Mouse (Mus musculus) midbrain, embryonic 14.5 days (tissue): ENCODE data around the gene Clcnka. TPM values are rescaled to one million over a fixed set of nuclear protein-coding genes. Genes with fewer than 3 reads are reported as not detected.

Experiments
- ATAC-seq: fragments of 200-750 bp; cut with Nextera tagmentation; 2 replicates; pipeline ENCODE4 v1.8.0; 2017; ENCODE audit warnings: moderate number of reproducible peaks, moderate library complexity; ENCODE audit not compliant: low FRiP score, low TSS enrichment
- DNase-seq: peaks from one replicate; pipeline ENCODE4 v3.0.0-alpha.2; 2015
- H3K27ac ChIP-seq: fragments of 300-500 bp; sonication (generic); replicated peaks from 2 replicates; pipeline ENCODE4 v1.5.1; 2014; ENCODE audit warnings: mild to moderate bottlenecking, low read depth, low read length, moderate library complexity
- H3K27me3 ChIP-seq: fragments of 300-500 bp; sonication (generic); 2 replicates; pipeline ENCODE4 v1.6.1; 2014; ENCODE audit warnings: low read length, control low read depth, mixed read lengths; ENCODE audit not compliant: control insufficient read depth, insufficient read depth
- H3K36me3 ChIP-seq: fragments of 300-500 bp; sonication (generic); 2 replicates; pipeline ENCODE4 v1.6.1; 2014; ENCODE audit warnings: low read length, control low read depth; ENCODE audit not compliant: control insufficient read depth, insufficient read depth
- H3K4me1 ChIP-seq: fragments of 300-500 bp; sonication (generic); 2 replicates; pipeline ENCODE4 v1.6.1; 2014; ENCODE audit warnings: mild to moderate bottlenecking, antibody characterized with exemption, low read length, control low read depth; ENCODE audit not compliant: control insufficient read depth, insufficient read depth
- H3K4me2 ChIP-seq: fragments of 300-500 bp; sonication (generic); 2 replicates; pipeline ENCODE4 v1.6.1; 2014; ENCODE audit warnings: mild to moderate bottlenecking, low read length, moderate library complexity
- H3K4me3 ChIP-seq: fragments of 300-500 bp; sonication (generic); replicated peaks from 2 replicates; pipeline ENCODE4 v1.5.1; 2014; ENCODE audit warnings: low read depth, low read length
- H3K9ac ChIP-seq: fragments of 300-500 bp; sonication (generic); replicated peaks from 2 replicates; pipeline ENCODE4 v1.6.1; 2014; ENCODE audit warnings: mild to moderate bottlenecking, low read length, moderate library complexity
- H3K9me3 ChIP-seq: fragments of 300-500 bp; sonication (generic); 2 replicates; pipeline ENCODE4 v1.6.1; 2016; ENCODE audit warnings: low read length, control low read depth, mixed read lengths; ENCODE audit not compliant: control insufficient read depth
- WGBS: fragments of 180-500 bp; shearing (Covaris S2); extraction: QIAGEN DNeasy Blood & Tissue Kit; methylation state at CpG from one replicate; pipeline ENCODE4 v1.1.7; 2014; 5-methylcytosine and 5-hydroxymethylcytosine counted together
- microRNA-seq: library from miRNA; unstranded; fragments of <30 nt; microRNA quantifications from one replicate; pipeline ENCODE4, GENCODE M21; 2016
- polyA plus RNA-seq: library from polyadenylated mRNA; unstranded; fragments of >200 nt; fragmentation: Nextera tagmentation; extraction: Ambion mirVana; gene quantifications from 2 replicates; pipeline ENCODE4 v1.2.1, GENCODE M21; 2014

Clcnka gene
- polyA plus RNA-seq, 1 experiment from 2014 or later: 0.11 TPM

- Histone ChIP-seq H3K27ac (no peak overlapping the region), H3K4me2 (no peak overlapping the region), H3K9ac (no peak overlapping the region), H3K9me3 (no peaks in the 10 kb centered on the region), H3K27me3 (no peaks in the 10 kb centered on the region), H3K4me1 (peaks cover 23% of the 10 kb centered on the region), H3K4me3 (no peak overlapping the region), H3K36me3 (no peaks in the 10 kb centered on the region)
- DNase-seq: no peak
- no peak for ATAC-seq
- WGBS: 37% methylated on average over 6 of the region's 6 CpGs
Measured at GRCm38 (mm10) chr4:141337986-141338385, 60.5 kb downstream of the Clcnka start.

- no peaks in the 10 kb centered on the region for H3K9me3 ChIP-seq
- H3K36me3 ChIP-seq: no peaks in the 10 kb centered on the region
- H3K4me3 ChIP-seq: no peak overlapping the region
- H3K4me2 ChIP-seq: no peak overlapping the region
- WGBS: 43% methylated on average over 6 of the region's 6 CpGs
- H3K27me3 ChIP-seq: no peaks in the 10 kb centered on the region
- H3K4me1 ChIP-seq: peaks cover 23% of the 10 kb centered on the region
- ATAC-seq: no peak
- peak overlapping the region; percentile 74 for H3K27ac ChIP-seq
- DNase-seq: peak; percentile 62
- H3K9ac ChIP-seq: no peak overlapping the region
Measured at GRCm38 (mm10) chr4:141336196-141336595, 62.3 kb downstream of the Clcnka start.

GRCm38 (mm10) chr4:141335263-141335796, 63.2 kb downstream of the Clcnka start:
- Histone ChIP-seq H3K4me3 (no peak overlapping the region), H3K4me1 (peaks cover 23% of the 10 kb centered on the region), H3K9me3 (no peaks in the 10 kb centered on the region), H3K9ac (no peak overlapping the region), H3K4me2 (no peak overlapping the region), H3K27ac (peak overlapping the region; percentile 74), H3K36me3 (no peaks in the 10 kb centered on the region), H3K27me3 (no peaks in the 10 kb centered on the region)
- ATAC-seq: peak; percentile 79
- WGBS: 1% methylated on average over 3 of the region's 3 CpGs
- DNase-seq: peak; percentile 78

- Histone ChIP-seq H3K4me3 (no peak overlapping the region), H3K36me3 (no peaks in the 10 kb centered on the region), H3K4me2 (no peak overlapping the region), H3K9ac (no peak overlapping the region), H3K4me1 (peaks cover 23% of the 10 kb centered on the region), H3K27ac (peak overlapping the region; percentile 74), H3K9me3 (no peaks in the 10 kb centered on the region), H3K27me3 (no peaks in the 10 kb centered on the region)
- WGBS: 38% methylated on average over 5 of the region's 5 CpGs
- DNase-seq: no peak
- ATAC-seq: 0 out of 2 replicates have a peak, but pooled peaks have one; percentile 16
Measured at GRCm38 (mm10) chr4:141334695-141335094, 63.8 kb downstream of the Clcnka start.

Small RNAs within 50 kb of the gene (microRNA-seq; reads per million reads assigned to microRNA genes)
- gene Gm25690: not detected

Other genes starting within 250 kb of the Clcnka start
- 5.7 and 7.8 TPM in 2 replicates for gene Rsg1, start 184.8 kb downstream of the Clcnka start, polyA plus RNA-seq
- 0.84 and 0.89 TPM in 2 replicates for gene Arhgef19, start 159.2 kb downstream of the Clcnka start, polyA plus RNA-seq
- gene Epha2, start 97.5 kb downstream of the Clcnka start, polyA plus RNA-seq: 1.2 and 1.7 TPM in 2 replicates
- 26.7 and 37.2 TPM in 2 replicates for gene Fam131c, start 30.5 kb downstream of the Clcnka start, polyA plus RNA-seq
- not detected in 2 replicates for gene Clcnkb, start 17.3 kb upstream of the Clcnka start, polyA plus RNA-seq
- gene Hspb7, start 22.1 kb upstream of the Clcnka start, polyA plus RNA-seq: not detected in 2 replicates
- 0.24 and 0.74 TPM in 2 replicates for gene Srarp, start 37.4 kb upstream of the Clcnka start, polyA plus RNA-seq
- gene Zbtb17, start 45.9 kb upstream of the Clcnka start, polyA plus RNA-seq: 42.0 and 49.2 TPM in 2 replicates
- 17.3 and 23.9 TPM in 2 replicates for gene Spen, start 139.9 kb upstream of the Clcnka start, polyA plus RNA-seq
- 32.6 and 34.2 TPM in 2 replicates for gene Fblim1, start 207.4 kb upstream of the Clcnka start, polyA plus RNA-seq
- 0.08 and 0.16 TPM in 2 replicates for gene Tmem82, start 219.9 kb upstream of the Clcnka start, polyA plus RNA-seq
- 0.11 TPM in 1 of 2 replicates, not detected in the other for gene Slc25a34, start 225.1 kb upstream of the Clcnka start, polyA plus RNA-seq